Mouse (Mus musculus) midbrain, embryonic 12.5 days (tissue): ENCODE measurements at regions not wholly inside any gene's neighbourhood (a gene's known extent, or its start where the extent isn't known, plus 50 kb on each side); places are given as distances from the start of the nearest gene placed in this dataset.

Experiments
- ATAC-seq: fragments of 200-750 bp; cut with Nextera tagmentation; 2 replicates; pipeline ENCODE4 v1.8.0; 2017; ENCODE audit warnings: low read depth, moderate TSS enrichment, moderate library complexity; ENCODE audit not compliant: low FRiP score
- H3K27ac ChIP-seq: fragments of 300-500 bp; sonication (generic); replicated peaks from 2 replicates; pipeline ENCODE4 v1.5.1; 2016; ENCODE audit warnings: mild to moderate bottlenecking
- H3K27me3 ChIP-seq: fragments of 300-500 bp; sonication (generic); 2 replicates; pipeline ENCODE4 v1.6.1; 2016; ENCODE audit warnings: mild to moderate bottlenecking
- H3K36me3 ChIP-seq: fragments of 300-500 bp; sonication (generic); 2 replicates; pipeline ENCODE4 v1.6.1; 2016
- H3K4me1 ChIP-seq: fragments of 300-500 bp; sonication (generic); 2 replicates; pipeline ENCODE4 v1.6.1; 2016
- H3K4me2 ChIP-seq: fragments of 300-500 bp; sonication (generic); replicated peaks from 2 replicates; pipeline ENCODE4 v1.6.1; 2016; ENCODE audit warnings: mild to moderate bottlenecking, moderate library complexity
- H3K4me3 ChIP-seq: fragments of 300-500 bp; sonication (generic); 2 replicates; pipeline ENCODE4 v1.5.1; 2016; ENCODE audit warnings: mild to moderate bottlenecking
- H3K9ac ChIP-seq: fragments of 300-500 bp; sonication (generic); replicated peaks from 2 replicates; pipeline ENCODE4 v1.6.1; 2016; ENCODE audit warnings: mild to moderate bottlenecking, moderate library complexity
- H3K9me3 ChIP-seq: fragments of 300-500 bp; sonication (generic); 2 replicates; pipeline ENCODE4 v1.6.1; 2016; ENCODE audit warnings: mild to moderate bottlenecking
- WGBS: fragments of 180-500 bp; shearing (Covaris S2); methylation state at CpG from one replicate; pipeline ENCODE4 v1.1.7; 2016; 5-methylcytosine and 5-hydroxymethylcytosine counted together

DNA sequence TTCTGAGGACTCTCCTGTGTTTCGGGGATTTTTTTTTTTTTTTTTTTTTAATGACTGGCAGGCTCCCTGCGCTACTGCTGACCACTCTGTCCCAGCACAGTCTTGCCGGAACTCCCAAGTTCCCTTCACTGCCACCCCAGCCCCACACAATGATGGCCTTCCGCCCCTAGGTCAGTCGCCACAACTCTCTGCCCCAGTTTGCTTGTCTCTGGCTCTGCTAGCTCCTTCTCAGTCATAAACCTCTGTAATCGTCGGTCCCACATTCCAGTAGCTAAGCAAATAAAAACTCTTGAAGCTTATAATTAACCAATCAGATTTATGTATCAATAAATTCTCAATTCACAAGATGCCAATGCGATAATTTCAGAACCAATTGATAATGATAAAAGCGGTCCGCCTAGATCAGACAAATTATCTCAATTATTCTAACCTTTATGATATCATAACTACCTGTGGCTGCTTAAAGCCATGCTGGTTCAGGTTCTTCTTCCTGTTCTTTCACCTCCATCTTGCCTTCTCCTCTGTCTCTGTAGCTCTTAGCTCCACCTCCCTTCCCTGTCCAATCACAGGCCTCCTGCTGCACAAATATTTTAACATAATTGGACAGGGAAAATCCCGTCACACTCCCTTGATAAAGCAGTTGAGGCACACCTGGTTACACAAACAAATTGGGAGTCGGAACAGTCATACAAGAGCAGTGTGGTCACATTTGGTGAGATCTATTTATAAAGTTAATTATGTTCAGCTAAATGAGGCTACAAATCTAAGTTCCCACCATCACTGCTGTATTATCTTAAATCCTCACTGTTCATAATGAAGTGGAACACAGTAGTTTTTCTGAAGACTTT, 135.2 kb upstream of the Tars start:
- Histone ChIP-seq H3K4me2 (no peak overlapping the region), H3K36me3 (no peaks in the 10 kb centered on the region), H3K4me3 (no peak overlapping the region), H3K4me1 (no peaks in the 10 kb centered on the region), H3K9ac (no peak overlapping the region), H3K27ac (no peak overlapping the region), H3K9me3 (no peaks in the 10 kb centered on the region), H3K27me3 (no peaks in the 10 kb centered on the region)
- ATAC-seq = no peak
- WGBS = 91% methylated on average over 12 of the region's 12 CpGs

DNA sequence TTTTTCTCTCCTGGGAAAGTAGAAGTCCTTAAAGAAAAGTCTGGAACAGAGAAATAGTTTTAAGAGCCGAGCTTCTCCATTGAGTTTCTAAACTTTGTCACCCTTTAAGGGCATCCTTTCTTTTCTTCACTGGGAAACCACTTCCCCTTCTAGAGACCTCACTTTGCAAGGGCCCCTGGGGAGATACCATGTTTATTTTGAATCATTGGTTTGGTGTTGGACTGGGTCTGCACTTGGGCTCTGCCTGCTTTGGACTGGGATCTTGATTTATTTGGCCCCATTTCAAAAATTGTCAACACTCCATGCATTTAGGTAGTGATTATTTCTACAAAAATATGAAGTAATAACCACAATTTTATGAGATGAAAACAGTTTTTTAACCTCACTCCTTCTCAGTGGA, 134.2 kb upstream of the Tars start:
- no peak overlapping the region for H3K4me3 ChIP-seq
- H3K9me3 ChIP-seq = no peaks in the 10 kb centered on the region
- H3K4me1 ChIP-seq = no peaks in the 10 kb centered on the region
- H3K36me3 ChIP-seq = no peaks in the 10 kb centered on the region
- H3K27me3 ChIP-seq = no peaks in the 10 kb centered on the region
- no peak overlapping the region for H3K27ac ChIP-seq
- ATAC-seq = no peak
- H3K9ac ChIP-seq = no peak overlapping the region
- 78% methylated on average over 1 of the region's 1 CpGs for WGBS
- H3K4me2 ChIP-seq = no peak overlapping the region

DNA sequence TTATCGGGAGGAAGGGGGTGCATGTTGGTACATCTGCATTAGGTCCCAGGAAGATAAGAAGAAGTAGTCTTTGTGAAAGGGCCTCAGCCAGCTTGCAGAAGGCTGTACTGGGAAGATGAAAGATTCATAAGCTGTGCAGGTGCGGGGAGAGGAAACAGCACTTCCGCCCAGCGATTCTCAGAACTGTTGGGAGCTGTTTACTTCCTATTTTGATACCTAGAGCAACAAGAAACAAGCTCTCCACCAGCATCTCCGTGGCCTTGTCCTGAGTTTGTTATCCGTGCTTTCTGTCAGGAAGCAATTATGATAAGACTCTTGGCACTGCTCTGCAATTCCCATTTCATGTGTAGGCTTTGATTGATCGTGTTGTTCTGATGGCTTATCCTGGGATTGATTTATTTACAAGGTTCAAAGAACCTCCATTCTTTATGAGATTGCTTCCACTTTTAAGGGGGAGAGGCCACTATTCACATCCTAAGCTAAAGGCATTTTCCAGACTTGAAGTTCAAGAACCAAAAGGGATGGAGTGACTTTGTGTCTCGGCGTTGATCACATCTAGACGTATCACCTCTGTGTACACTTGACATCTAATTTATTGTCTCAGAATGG, 133.6 kb upstream of the Tars start:
- no peaks in the 10 kb centered on the region for H3K36me3 ChIP-seq
- no peak overlapping the region for H3K9ac ChIP-seq
- no peak overlapping the region for H3K4me3 ChIP-seq
- no peak overlapping the region for H3K27ac ChIP-seq
- 85% methylated on average over 10 of the region's 10 CpGs for WGBS
- H3K4me2 ChIP-seq = no peak overlapping the region
- no peaks in the 10 kb centered on the region for H3K9me3 ChIP-seq
- H3K4me1 ChIP-seq = no peaks in the 10 kb centered on the region
- H3K27me3 ChIP-seq = no peaks in the 10 kb centered on the region
- no peak for ATAC-seq

DNA sequence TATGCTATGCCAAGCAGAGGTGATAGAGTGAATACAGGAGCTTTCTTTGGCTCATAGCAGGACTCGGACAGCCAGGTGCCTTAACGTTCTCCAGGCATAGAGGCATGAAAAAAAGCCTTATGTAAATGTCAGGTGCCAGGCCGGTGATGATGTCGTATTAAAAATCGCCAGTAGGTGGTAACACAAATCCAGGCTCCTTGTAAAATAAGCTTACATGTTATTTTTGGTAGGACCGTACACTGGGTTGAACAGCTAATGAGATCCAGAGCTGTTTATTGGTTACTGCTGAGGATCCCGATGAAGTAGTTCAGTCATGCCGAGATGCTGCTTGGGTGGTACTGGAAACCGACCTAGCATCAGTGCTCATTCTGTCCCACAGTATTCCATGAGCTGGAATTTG, 133.1 kb upstream of the Tars start:
- Histone ChIP-seq H3K9ac (no peak overlapping the region), H3K4me1 (no peaks in the 10 kb centered on the region), H3K9me3 (no peaks in the 10 kb centered on the region), H3K27me3 (no peaks in the 10 kb centered on the region), H3K4me2 (no peak overlapping the region), H3K36me3 (no peaks in the 10 kb centered on the region), H3K4me3 (no peak overlapping the region), H3K27ac (no peak overlapping the region)
- ATAC-seq = no peak
- 84% methylated on average over 9 of the region's 9 CpGs for WGBS

- no peak overlapping the region for H3K27ac ChIP-seq
- H3K9ac ChIP-seq = no peak overlapping the region
- no peak overlapping the region for H3K4me3 ChIP-seq
- no peaks in the 10 kb centered on the region for H3K9me3 ChIP-seq
- no peak overlapping the region for H3K4me2 ChIP-seq
- no peak for ATAC-seq
- no peaks in the 10 kb centered on the region for H3K27me3 ChIP-seq
- 61% methylated on average over 8 of the region's 8 CpGs for whole genome bisulfite sequencing
- H3K4me1 ChIP-seq = no peaks in the 10 kb centered on the region
- H3K36me3 ChIP-seq = no peaks in the 10 kb centered on the region
Measured at GRCm38 (mm10) chr15:11529819-11530810, 130.7 kb upstream of the Tars start.

DNA sequence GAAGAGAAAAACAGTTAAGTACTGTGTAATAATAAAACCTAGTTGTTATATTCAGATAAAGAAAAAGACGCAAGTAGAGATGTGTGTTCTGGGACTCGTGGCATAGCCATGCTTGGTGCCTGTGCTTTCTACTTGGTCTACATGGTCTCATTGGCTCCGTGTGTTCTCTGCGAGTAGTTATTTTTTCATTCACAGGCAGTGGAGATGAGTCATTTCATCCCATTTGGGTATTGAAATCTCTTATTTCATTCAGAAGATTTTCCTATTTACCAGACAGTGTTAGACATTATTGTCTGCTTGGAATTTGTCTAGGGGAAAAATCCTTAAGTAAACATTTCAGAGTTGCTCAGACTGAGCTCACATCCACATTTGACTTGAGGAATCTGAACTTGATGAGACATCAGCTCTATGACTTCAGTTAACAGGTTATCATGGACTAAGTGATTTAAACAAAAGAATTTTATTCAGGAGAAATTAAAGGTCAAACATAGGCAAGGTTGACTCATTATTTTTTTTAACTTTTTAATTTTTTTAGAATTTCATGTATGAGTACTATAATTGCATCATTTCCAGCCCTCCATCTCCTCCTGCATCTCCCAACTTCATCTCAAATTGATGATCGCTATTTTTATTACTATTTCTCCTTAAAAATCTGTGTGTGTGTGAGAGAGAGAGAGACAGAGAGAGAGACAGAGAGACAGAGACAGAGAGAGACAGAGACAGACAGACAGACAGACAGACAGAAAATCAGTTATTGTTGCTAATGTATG, 125.1 kb upstream of the Tars start:
- H3K9ac ChIP-seq = no peak overlapping the region
- no peaks in the 10 kb centered on the region for H3K4me1 ChIP-seq
- H3K27ac ChIP-seq = no peak overlapping the region
- WGBS = 84% methylated on average over 5 of the region's 5 CpGs
- ATAC-seq = no peak
- no peak overlapping the region for H3K4me2 ChIP-seq
- H3K9me3 ChIP-seq = no peaks in the 10 kb centered on the region
- no peaks in the 10 kb centered on the region for H3K27me3 ChIP-seq
- H3K4me3 ChIP-seq = no peak overlapping the region
- no peaks in the 10 kb centered on the region for H3K36me3 ChIP-seq

DNA sequence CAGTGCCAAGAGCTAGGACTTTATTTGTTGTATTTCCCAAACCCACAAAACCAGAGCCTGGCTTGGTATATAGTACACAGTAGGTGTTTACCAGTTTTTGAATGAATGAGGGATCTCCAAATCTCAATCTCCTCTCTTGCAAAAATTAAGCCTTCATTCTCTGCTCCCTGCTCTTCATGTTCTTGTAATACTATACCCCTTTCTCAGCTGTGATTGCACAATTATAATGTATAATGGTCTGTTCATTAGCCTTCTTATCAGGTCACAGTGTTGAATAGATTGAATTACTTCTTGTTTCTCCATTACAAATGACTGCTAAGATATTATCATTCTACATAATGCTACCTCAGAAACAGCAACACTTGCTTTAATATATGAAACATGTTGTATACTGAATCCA, 119.1 kb upstream of the Tars start:
- Histone ChIP-seq H3K27ac (no peak overlapping the region), H3K9ac (no peak overlapping the region), H3K4me1 (no peaks in the 10 kb centered on the region), H3K27me3 (no peaks in the 10 kb centered on the region), H3K9me3 (no peaks in the 10 kb centered on the region), H3K36me3 (no peaks in the 10 kb centered on the region), H3K4me2 (no peak overlapping the region), H3K4me3 (no peak overlapping the region)
- no peak for ATAC-seq

- H3K4me3 ChIP-seq = no peak overlapping the region
- H3K9ac ChIP-seq = no peak overlapping the region
- H3K4me1 ChIP-seq = no peaks in the 10 kb centered on the region
- 79% methylated on average over 3 of the region's 3 CpGs for WGBS
- no peak overlapping the region for H3K27ac ChIP-seq
- no peaks in the 10 kb centered on the region for H3K36me3 ChIP-seq
- no peaks in the 10 kb centered on the region for H3K9me3 ChIP-seq
- no peak for ATAC-seq
- H3K27me3 ChIP-seq = no peaks in the 10 kb centered on the region
- no peak overlapping the region for H3K4me2 ChIP-seq
Measured at GRCm38 (mm10) chr15:11517892-11518291, 118.4 kb upstream of the Tars start.

GRCm38 (mm10) chr15:11505076-11505639, 105.7 kb upstream of the Tars start:
- WGBS = 76% methylated on average over 4 of the region's 4 CpGs

DNA sequence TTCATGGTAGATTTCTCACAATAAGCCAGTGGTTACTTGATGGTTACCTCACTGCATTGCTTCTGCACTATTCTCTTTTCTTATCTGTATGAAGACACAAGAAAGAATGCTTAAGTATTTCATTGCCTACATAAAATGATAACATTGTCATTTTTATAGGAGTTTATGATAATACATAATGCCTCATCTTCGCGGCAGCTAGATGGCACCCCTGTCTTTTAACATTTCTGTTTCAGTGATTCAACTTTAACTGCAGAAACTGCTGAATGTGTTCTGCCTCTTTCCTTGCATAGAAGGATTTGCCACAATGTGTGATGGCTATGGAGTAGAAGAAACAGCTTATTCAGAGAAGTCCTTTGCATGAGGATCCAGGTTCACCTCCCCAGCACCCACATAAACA, 97.0 kb upstream of the Tars start:
- Histone ChIP-seq H3K4me3 (no peak overlapping the region), H3K9me3 (no peaks in the 10 kb centered on the region), H3K27me3 (no peaks in the 10 kb centered on the region), H3K4me1 (no peaks in the 10 kb centered on the region), H3K36me3 (no peaks in the 10 kb centered on the region), H3K9ac (no peak overlapping the region), H3K4me2 (no peak overlapping the region), H3K27ac (no peak overlapping the region)
- no peak for ATAC-seq
- 92% methylated on average over 2 of the region's 2 CpGs for WGBS

More at GRCm38 (mm10) chr15:11505076-11505639, 105.7 kb upstream of the Tars start:
- H3K27me3 ChIP-seq = no peaks in the 10 kb centered on the region
- H3K4me1 ChIP-seq = no peaks in the 10 kb centered on the region
- H3K9me3 ChIP-seq = no peaks in the 10 kb centered on the region
- H3K36me3 ChIP-seq = no peaks in the 10 kb centered on the region
- no peak overlapping the region for H3K27ac ChIP-seq
- no peak overlapping the region for H3K4me2 ChIP-seq
- ATAC-seq = no peak
- H3K4me3 ChIP-seq = no peak overlapping the region
- no peak overlapping the region for H3K9ac ChIP-seq

DNA sequence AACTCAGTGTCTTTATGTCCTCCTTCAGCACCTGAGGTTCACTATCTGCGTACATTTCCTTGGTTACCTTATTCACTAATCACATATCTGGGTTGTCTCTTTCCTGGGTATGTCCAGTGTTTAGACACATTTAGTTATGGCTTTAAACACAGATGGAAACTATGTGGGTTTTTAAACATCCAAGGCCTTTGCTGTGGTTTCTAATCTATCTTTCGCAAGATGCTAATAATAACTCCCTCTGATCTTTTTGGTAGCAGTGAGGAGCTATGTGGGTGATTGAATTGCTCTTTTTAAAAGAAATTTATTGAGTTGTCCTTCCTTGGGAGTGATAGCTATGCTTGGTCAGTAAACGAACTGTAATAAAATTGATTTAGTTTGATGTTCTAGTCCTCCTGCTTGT, 89.7 kb upstream of the Tars start:
- Histone ChIP-seq H3K4me1 (no peaks in the 10 kb centered on the region), H3K4me2 (no peak overlapping the region), H3K27ac (no peak overlapping the region), H3K27me3 (no peaks in the 10 kb centered on the region), H3K36me3 (no peaks in the 10 kb centered on the region), H3K4me3 (no peak overlapping the region), H3K9ac (no peak overlapping the region), H3K9me3 (no peaks in the 10 kb centered on the region)
- 93% methylated on average over 3 of the region's 3 CpGs for whole genome bisulfite sequencing
- no peak for ATAC-seq
